Mouse (Mus musculus): ENCODE measurements around the gene Gm13289. TPM values are rescaled to one million over a fixed set of nuclear protein-coding genes. Genes with fewer than 3 reads are reported as not detected.
"Not testable (repeated sequence)": the region's sequence is repeated elsewhere in the genome, so short reads cannot be mapped to it uniquely, and the experiment has no call there.

Gm13289 gene
- polyA plus RNA-seq, 1 experiment from 2014 or later: not detected

DNA sequence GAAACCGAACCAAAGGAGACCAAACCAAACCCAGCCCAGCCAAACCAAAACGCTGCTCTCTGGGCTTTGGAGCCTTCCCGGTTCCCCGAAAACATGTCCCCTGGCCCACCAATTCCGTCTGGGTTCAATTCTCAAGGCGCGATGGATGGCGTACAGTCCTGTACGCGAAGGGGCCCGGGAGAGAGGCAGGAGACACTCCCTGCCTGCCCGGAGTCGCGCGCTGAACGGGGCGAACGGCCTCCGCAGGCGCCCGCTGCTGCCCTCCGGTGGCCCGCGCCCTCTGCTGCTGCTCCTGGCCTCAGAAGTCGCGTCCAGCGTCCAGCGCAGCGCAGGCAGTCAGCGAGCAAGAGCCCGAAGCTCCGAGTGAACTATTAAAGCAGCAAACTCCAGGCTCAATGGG lies 3.2 kb upstream of the Gm13289 start, which contains the start of gene Gm13290:
Gene Gm13290 (plus strand): TSS at position 301 of the 400 bp plus-strand sequence.
- not testable (repeated sequence) for H3K27ac ChIP-seq (ENCODE audit: low read depth, low read length); H3K27me3 ChIP-seq (ENCODE audit: control insufficient read depth, insufficient read depth, low read length); ATAC-seq (ENCODE audit: insufficient read depth, low FRiP score, low TSS enrichment); H3K4me2 ChIP-seq (ENCODE audit: low read depth); DNase-seq (ENCODE audit: low spot score); H3K36me3 ChIP-seq (ENCODE audit: control insufficient read depth, insufficient read depth, low read length); H3K4me3 ChIP-seq (ENCODE audit: low read depth, low read length); H3K9me3 ChIP-seq (ENCODE audit: control insufficient read depth, low read length); H3K9ac ChIP-seq (ENCODE audit: low read length); H3K4me1 ChIP-seq (ENCODE audit: control insufficient read depth, insufficient read depth, low read length)
- WGBS: no CpG with 5 or more reads among the region's 32 CpGs

- H3K4me3 ChIP-seq (ENCODE audit: low read depth, low read length); DNase-seq (ENCODE audit: low spot score); H3K36me3 ChIP-seq (ENCODE audit: control insufficient read depth, insufficient read depth, low read length); ATAC-seq (ENCODE audit: insufficient read depth, low FRiP score, low TSS enrichment); H3K27me3 ChIP-seq (ENCODE audit: control insufficient read depth, insufficient read depth, low read length); H3K27ac ChIP-seq (ENCODE audit: low read depth, low read length); H3K4me2 ChIP-seq (ENCODE audit: low read depth); H3K4me1 ChIP-seq (ENCODE audit: control insufficient read depth, insufficient read depth, low read length); H3K9me3 ChIP-seq (ENCODE audit: control insufficient read depth, low read length); H3K9ac ChIP-seq (ENCODE audit: low read length): not testable (repeated sequence)
- WGBS: no CpG with 5 or more reads among the region's 29 CpGs
These were observed 2.8 kb downstream of the Gm13289 start, which contains the start of gene Gm13272 for GRCm38 (mm10) chr4:88779550-88779949. Gm13272 (plus strand) TSS chr4:88779850.

DNA sequence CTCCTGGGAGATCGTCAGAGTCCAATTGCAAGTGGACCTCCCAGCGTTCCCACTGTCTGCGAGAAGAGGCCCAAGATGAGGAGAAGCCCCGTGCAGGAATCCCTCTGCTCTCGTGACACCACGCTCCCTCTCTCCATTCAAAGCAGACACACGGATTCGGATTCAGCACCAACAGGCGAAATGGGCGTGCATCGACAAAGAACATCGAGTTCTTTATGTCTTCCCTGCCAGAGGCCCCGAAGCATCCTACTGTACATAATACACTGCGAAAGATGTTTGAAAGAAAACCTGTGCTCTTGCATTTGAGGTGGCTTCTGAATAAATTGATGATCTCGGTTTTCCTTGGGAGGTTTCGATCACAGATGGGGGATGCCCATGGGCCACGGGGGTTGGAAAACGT lies 3.6 kb downstream of the Gm13289 start:
- H3K9me3 ChIP-seq (ENCODE audit: control insufficient read depth, low read length); H3K4me1 ChIP-seq (ENCODE audit: control insufficient read depth, insufficient read depth, low read length); ATAC-seq (ENCODE audit: insufficient read depth, low FRiP score, low TSS enrichment); H3K36me3 ChIP-seq (ENCODE audit: control insufficient read depth, insufficient read depth, low read length); H3K27me3 ChIP-seq (ENCODE audit: control insufficient read depth, insufficient read depth, low read length); H3K27ac ChIP-seq (ENCODE audit: low read depth, low read length); H3K4me2 ChIP-seq (ENCODE audit: low read depth); H3K9ac ChIP-seq (ENCODE audit: low read length); DNase-seq (ENCODE audit: low spot score); H3K4me3 ChIP-seq (ENCODE audit: low read depth, low read length): not testable (repeated sequence)
- WGBS: 55% methylated on average over 15 of the region's 18 CpGs

- not testable (repeated sequence) for ATAC-seq (ENCODE audit: insufficient read depth, low FRiP score, low TSS enrichment); H3K4me1 ChIP-seq (ENCODE audit: control insufficient read depth, insufficient read depth, low read length); H3K27me3 ChIP-seq (ENCODE audit: control insufficient read depth, insufficient read depth, low read length); DNase-seq (ENCODE audit: low spot score); H3K36me3 ChIP-seq (ENCODE audit: control insufficient read depth, insufficient read depth, low read length); H3K4me3 ChIP-seq (ENCODE audit: low read depth, low read length); H3K9me3 ChIP-seq (ENCODE audit: control insufficient read depth, low read length); H3K27ac ChIP-seq (ENCODE audit: low read depth, low read length); H3K9ac ChIP-seq (ENCODE audit: low read length); H3K4me2 ChIP-seq (ENCODE audit: low read depth)
- 11% methylated on average over 3 of the region's 7 CpGs for WGBS
These were observed 5.1 kb downstream of the Gm13289 start, which contains the start of gene Ifnz for GRCm38 (mm10) chr4:88781831-88782230. Ifnz (plus strand) TSS chr4:88782131.

DNA sequence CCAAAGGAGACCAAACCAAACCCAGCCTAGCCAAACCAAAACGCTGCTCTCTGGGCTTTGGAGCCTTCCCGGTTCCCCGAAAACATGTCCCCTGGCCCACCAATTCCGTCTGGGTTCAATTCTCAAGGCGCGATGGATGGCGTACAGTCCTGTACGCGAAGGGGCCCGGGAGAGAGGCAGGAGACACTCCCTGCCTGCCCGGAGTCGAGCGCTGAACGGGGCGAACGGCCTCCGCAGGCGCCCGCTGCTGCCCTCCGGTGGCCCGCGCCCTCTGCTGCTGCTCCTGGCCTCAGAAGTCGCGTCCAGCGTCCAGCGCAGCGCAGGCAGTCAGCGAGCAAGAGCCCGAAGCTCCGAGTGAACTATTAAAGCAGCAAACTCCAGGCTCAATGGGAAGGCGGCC lies 5.6 kb downstream of the Gm13289 start:
- H3K9ac ChIP-seq (ENCODE audit: low read length); H3K4me2 ChIP-seq (ENCODE audit: low read depth); H3K36me3 ChIP-seq (ENCODE audit: control insufficient read depth, insufficient read depth, low read length); H3K9me3 ChIP-seq (ENCODE audit: control insufficient read depth, low read length); ATAC-seq (ENCODE audit: insufficient read depth, low FRiP score, low TSS enrichment); H3K27me3 ChIP-seq (ENCODE audit: control insufficient read depth, insufficient read depth, low read length); H3K4me3 ChIP-seq (ENCODE audit: low read depth, low read length); H3K4me1 ChIP-seq (ENCODE audit: control insufficient read depth, insufficient read depth, low read length); DNase-seq (ENCODE audit: low spot score); H3K27ac ChIP-seq (ENCODE audit: low read depth, low read length): not testable (repeated sequence)
- WGBS: no CpG with 5 or more reads among the region's 31 CpGs

DNA sequence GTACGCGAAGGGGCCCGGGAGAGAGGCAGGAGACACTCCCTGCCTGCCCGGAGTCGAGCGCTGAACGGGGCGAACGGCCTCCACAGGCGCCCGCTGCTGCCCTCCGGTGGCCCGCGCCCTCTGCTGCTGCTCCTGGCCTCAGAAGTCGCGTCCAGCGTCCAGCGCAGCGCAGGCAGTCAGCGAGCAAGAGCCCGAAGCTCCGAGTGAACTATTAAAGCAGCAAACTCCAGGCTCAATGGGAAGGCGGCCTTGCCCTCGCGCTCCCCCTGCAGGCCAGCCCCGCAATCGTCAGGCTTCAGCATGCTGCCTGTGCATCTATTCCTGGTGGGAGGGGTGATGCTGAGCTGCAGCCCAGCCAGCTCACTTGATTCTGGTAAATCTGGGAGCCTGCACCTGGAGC lies 8.7 kb downstream of the Gm13289 start, which contains the start of gene Gm13276:
Gene Gm13276 (plus strand): TSS at position 301 of the 400 bp plus-strand sequence.
- not testable (repeated sequence) for H3K9me3 ChIP-seq (ENCODE audit: control insufficient read depth, low read length); H3K4me2 ChIP-seq (ENCODE audit: low read depth); ATAC-seq (ENCODE audit: insufficient read depth, low FRiP score, low TSS enrichment); H3K27ac ChIP-seq (ENCODE audit: low read depth, low read length); H3K4me1 ChIP-seq (ENCODE audit: control insufficient read depth, insufficient read depth, low read length); DNase-seq (ENCODE audit: low spot score); H3K27me3 ChIP-seq (ENCODE audit: control insufficient read depth, insufficient read depth, low read length); H3K4me3 ChIP-seq (ENCODE audit: low read depth, low read length); H3K9ac ChIP-seq (ENCODE audit: low read length); H3K36me3 ChIP-seq (ENCODE audit: control insufficient read depth, insufficient read depth, low read length)
- WGBS: no CpG with 5 or more reads among the region's 27 CpGs

DNA sequence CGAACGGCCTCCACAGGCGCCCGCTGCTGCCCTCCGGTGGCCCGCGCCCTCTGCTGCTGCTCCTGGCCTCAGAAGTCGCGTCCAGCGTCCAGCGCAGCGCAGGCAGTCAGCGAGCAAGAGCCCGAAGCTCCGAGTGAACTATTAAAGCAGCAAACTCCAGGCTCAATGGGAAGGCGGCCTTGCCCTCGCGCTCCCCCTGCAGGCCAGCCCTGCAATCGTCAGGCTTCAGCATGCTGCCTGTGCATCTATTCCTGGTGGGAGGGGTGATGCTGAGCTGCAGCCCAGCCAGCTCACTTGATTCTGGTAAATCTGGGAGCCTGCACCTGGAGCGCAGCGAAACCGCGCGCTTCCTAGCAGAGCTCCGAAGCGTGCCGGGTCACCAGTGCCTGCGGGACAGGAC lies 11.7 kb downstream of the Gm13289 start, which contains the start of gene Gm13277:
Gene Gm13277 (plus strand): TSS at position 231 of the 400 bp plus-strand sequence.
- not testable (repeated sequence) for H3K4me3 ChIP-seq (ENCODE audit: low read depth, low read length); H3K4me1 ChIP-seq (ENCODE audit: control insufficient read depth, insufficient read depth, low read length); DNase-seq (ENCODE audit: low spot score); ATAC-seq (ENCODE audit: insufficient read depth, low FRiP score, low TSS enrichment); H3K27me3 ChIP-seq (ENCODE audit: control insufficient read depth, insufficient read depth, low read length); H3K4me2 ChIP-seq (ENCODE audit: low read depth); H3K27ac ChIP-seq (ENCODE audit: low read depth, low read length); H3K9ac ChIP-seq (ENCODE audit: low read length); H3K9me3 ChIP-seq (ENCODE audit: control insufficient read depth, low read length); H3K36me3 ChIP-seq (ENCODE audit: control insufficient read depth, insufficient read depth, low read length)
- WGBS: 0% methylated on average over 1 of the region's 28 CpGs

- not testable (repeated sequence) for H3K36me3 ChIP-seq (ENCODE audit: control insufficient read depth, insufficient read depth, low read length); DNase-seq (ENCODE audit: low spot score)
- no CpG with 5 or more reads among the region's 28 CpGs for WGBS
These were observed 14.5 kb downstream of the Gm13289 start, which contains the start of gene Gm13278 for GRCm38 (mm10) chr4:88791250-88791649. Gm13278 (plus strand) TSS chr4:88791550.

DNA sequence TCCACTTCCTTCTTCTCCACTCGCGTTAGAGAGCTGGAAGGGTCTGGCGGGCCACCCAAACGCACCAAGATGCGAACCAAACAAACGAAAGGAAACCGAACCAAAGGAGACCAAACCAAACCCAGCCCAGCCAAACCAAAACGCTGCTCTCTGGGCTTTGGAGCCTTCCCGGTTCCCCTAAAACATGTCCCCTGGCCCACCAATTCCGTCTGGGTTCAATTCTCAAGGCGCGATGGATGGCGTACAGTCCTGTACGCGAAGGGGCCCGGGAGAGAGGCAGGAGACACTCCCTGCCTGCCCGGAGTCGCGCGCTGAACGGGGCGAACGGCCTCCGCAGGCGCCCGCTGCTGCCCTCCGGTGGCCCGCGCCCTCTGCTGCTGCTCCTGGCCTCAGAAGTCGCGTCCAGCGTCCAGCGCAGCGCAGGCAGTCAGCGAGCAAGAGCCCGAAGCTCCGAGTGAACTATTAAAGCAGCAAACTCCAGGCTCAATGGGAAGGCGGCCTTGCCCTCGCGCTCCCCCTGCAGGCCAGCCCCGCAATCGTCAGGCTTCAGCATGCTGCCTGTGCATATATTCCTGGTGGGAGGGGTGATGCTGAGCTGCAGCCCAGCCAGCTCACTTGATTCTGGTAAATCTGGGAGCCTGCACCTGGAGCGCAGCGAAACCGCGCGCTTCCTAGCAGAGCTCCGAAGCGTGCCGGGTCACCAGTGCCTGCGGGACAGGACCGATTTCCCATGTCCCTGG lies 17.4 kb downstream of the Gm13289 start, which contains the start of gene Gm13275:
Gene Gm13275 (plus strand): TSS at position 552 of the 740 bp plus-strand sequence.
- H3K9ac ChIP-seq (ENCODE audit: low read length); H3K27ac ChIP-seq (ENCODE audit: low read depth, low read length); H3K4me3 ChIP-seq (ENCODE audit: low read depth, low read length); ATAC-seq (ENCODE audit: insufficient read depth, low FRiP score, low TSS enrichment); H3K36me3 ChIP-seq (ENCODE audit: control insufficient read depth, insufficient read depth, low read length); DNase-seq (ENCODE audit: low spot score); H3K9me3 ChIP-seq (ENCODE audit: control insufficient read depth, low read length); H3K27me3 ChIP-seq (ENCODE audit: control insufficient read depth, insufficient read depth, low read length); H3K4me1 ChIP-seq (ENCODE audit: control insufficient read depth, insufficient read depth, low read length); H3K4me2 ChIP-seq (ENCODE audit: low read depth): not testable (repeated sequence)
- 0% methylated on average over 5 of the region's 52 CpGs for WGBS

More at GRCm38 (mm10) chr4:88791250-88791649, 14.5 kb downstream of the Gm13289 start, which contains the start of gene Gm13278:
- not testable (repeated sequence) for H3K27ac ChIP-seq (ENCODE audit: low read depth, low read length); ATAC-seq (ENCODE audit: insufficient read depth, low FRiP score, low TSS enrichment); H3K4me2 ChIP-seq (ENCODE audit: low read depth); H3K9ac ChIP-seq (ENCODE audit: low read length); H3K9me3 ChIP-seq (ENCODE audit: control insufficient read depth, low read length); H3K4me1 ChIP-seq (ENCODE audit: control insufficient read depth, insufficient read depth, low read length); H3K27me3 ChIP-seq (ENCODE audit: control insufficient read depth, insufficient read depth, low read length); H3K4me3 ChIP-seq (ENCODE audit: low read depth, low read length)

Measured in neural tube, embryonic 11.5 days (tissue).